Mouse (Mus musculus): Measurements from ENCODE around the gene Rsrc2.
"Not testable (repeated sequence)": the region's sequence is repeated elsewhere in the genome, so short reads cannot be mapped to it uniquely, and the experiment has no call there.

Rsrc2 gene

DNA sequence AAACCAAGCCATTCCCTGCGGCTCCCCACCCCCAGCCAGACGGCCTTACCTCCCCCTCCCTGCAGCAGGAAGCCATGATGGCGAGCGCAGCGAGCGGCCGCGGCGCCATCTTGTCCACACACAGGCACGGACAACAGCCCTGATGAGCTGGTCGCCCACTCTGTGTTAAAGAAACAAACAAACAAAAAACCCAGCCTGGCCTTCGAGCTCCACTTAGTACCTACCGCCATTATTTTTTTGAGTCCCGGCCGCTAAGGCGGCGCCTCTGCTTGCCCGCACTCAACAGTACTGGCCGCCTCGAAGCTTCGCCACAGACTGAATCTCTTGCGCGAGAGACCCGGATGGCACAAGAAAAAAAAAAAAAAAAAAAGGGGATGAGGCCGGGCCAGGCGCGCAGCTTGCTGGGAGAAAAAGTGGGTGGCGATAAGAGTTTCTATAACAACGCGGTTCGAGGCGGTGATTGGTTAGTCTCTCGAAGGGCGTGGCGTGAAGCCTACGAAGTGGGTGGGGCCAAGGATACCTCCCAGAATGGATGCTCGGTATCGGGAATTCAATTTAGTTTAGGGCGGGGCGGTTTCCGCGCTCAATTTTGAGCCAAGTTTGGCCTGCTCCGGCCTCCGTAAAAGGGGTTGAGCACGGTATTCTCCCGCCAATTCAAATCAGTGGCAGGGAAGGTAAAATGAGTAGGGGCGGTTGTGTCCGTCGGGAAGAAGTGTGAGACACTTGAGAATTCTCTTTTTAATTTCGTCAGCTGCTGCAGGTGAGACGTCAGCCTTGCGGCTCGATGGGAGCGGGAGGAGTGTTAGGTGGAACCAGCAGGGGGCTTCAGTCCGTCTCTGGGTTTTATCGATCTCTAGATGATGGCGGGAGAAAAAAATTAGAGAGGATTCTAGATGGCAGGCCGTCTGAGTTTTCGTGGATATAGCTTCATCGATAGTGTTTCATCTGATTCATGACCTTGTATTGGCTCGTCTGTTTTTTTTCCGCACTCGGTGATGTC, at the start of gene Rsrc2, which contains the start of gene Kntc1:
Gene Rsrc2, minus strand, starts transcription at position 350 of the 1,000 bp plus-strand sequence.
Gene Kntc1, plus strand, starts transcription at position 652 of the 1,000 bp plus-strand sequence.
- DNase-seq (ENCODE audit: low spot score in 2 of 2) = peak; percentile 98

DNA sequence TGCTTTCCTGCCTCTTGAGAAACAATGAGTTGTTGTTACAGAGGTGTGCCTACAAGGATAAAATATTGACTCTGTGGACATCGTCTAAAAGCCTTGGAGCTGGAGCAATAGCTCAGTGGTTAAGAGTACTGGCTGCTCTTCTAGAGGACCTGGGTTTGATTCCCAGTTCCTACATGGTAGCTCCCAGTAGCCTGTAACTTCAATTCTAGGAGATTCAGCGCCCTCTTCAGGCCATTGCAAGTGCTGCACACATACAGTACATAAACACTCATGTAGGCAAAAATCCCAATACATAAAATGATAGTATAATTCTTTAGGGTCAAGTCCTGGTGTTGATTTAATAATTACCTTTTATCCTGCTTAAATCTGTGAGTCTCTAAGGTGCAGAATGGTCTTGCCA, 43.9 kb upstream of the Rsrc2 start:
- DNase-seq (ENCODE audit: low spot score in 2 of 2) = no peak

DNA sequence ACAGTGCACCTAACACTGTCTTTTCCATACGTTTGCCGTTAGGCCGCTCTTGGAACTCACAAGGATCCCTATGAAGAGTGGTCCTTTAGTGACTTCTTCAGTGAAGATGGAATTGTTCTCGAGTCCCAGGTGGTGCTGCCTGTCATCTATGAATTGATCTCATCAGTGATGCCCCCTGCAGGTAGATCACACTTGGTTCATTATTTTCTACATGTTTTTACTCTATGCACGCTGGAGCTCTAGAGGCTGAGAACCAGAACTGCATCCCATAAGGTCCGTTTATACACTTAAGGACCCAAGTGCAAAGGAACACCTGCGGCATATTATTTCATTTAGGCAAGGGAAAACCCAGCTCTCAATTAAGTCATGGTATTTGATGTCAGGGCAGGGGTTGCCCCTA, 39.8 kb upstream of the Rsrc2 start:
- no peak for DNase-seq (ENCODE audit: low spot score in 2 of 2)

DNA sequence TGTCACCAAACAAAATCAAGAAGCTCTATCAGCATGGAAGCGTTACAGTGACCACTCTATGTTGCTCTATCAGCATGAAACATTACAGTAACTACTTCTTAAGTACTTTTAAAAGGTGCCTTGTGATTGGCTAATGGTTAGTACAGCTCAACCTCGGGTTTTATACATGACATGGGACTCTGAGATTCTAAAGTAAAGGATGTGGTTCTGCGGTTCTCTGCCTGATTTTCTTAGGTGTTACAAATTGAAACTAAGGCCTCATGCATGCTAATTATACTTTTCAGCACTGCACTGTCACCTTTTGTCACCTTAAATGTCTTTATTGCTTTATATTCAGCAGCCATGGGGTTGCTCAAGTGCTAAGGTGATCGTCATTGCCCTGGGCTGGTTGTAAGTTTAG, 32.6 kb upstream of the Rsrc2 start:
- DNase-seq (ENCODE audit: low spot score in 2 of 2) = no peak

DNA sequence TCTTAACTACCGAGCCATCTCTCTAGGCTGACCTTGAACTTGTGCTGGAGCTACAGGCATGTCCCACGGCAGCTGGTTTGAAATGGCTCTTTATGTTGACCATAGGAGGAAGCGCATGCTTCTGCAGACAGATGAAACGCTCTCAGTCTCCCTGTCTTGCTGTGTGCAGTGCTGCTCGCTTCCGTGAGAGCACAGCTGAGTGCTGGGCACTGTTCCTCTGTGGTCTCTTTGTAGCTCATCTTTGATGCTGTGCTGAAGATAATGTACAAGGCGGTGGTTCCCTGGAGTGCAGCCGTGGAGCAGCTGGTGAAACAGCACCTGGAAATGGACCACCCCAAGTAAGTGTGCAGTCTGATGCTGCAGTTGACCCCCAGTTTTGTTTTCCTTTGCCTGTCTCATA, 31.5 kb upstream of the Rsrc2 start:
- no peak for DNase-seq (ENCODE audit: low spot score in 2 of 2)

DNA sequence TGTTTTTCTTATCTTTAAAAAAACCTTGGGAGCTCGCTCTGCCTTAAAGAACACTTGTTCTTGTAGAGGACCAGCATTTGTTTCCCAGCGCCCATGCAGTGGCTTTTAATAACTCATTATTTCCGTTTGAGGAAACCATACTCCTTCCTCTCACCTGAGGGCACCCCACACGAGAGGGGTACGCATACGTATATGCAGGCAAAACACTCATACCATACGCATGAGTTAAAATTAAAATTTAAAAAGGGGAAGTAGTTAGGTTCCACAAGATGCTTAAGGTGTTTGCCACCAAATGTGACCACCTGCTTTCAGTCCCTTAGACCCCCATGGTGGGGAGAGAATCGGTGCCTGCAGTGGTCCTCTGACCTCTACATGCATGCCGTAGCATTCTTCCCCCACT, 24.2 kb upstream of the Rsrc2 start:
- DNase-seq (ENCODE audit: low spot score in 2 of 2) = no peak

DNA sequence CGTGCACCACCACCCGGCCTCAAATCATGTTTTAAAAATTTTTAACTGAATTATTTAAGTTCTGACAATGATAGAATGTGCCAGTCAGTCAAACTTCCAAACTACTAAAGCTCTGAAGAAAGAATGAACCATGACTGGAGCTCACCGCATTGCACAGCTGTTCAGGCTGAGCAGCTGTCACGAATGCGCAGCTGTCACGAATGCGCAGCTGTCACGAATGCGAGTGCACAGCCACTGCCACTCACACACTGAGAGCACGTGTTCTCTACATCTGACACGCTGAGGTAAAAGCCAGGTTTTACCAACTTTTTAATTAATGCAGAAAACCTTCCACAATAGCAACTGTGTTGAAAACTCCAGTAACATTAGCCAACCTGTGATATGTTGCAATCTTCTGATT, 17.2 kb upstream of the Rsrc2 start:
- not testable (repeated sequence) for DNase-seq (ENCODE audit: low spot score in 2 of 2)

DNA sequence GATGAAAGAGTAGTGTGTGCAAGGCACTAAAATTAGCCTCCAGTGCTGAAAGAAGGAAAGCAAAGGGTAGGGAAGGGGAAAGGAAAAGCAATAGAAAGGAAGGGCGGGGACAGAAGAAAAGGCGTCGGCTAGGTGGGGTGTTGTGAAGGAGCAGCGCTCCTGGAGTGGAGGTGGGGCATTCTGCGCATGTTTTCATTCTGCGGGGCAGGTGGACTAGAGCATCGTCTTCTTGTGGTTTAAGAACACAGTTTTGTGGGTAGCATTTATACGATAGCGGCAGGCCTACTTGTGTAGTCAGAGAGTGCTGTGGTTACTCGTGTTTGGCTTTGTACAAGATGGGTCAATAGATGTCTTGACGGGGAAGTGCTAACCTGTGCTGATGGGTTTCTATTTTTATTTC, 16.3 kb upstream of the Rsrc2 start:
- DNase-seq (ENCODE audit: low spot score in 2 of 2) = no peak

DNA sequence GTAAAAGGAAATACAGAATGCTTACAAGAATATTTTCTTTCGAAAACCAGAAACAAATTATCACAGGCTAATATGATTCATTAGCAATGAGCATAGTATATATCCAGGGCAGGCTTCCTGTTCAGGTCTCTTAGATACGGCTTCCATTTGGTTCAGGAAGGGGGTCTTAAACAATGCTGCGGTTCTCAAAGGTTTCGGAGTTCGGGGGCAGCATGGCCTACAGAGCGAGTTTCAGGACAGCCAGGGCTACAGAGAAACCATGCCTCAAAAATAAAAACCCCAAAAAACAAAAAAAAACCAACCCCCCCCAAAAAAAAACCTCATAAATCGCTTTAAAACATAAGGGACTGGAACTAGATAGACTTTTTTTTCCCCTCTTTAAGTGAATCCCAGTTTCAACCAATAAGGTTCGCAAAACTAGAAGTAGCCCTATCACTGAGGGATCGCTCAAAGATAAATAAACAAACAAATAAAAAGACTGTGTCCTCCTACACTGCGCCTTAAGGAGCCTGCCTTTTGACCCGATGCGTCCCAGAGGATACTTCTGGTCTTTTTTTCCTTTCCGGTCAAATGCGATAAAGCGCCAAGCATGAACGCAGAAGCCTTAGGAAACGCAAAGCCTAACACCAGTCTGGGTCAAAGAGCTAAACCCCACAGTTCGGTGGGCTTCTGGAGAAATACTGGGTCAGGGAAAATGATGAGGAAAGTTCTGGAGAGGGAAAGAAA, 712 bp downstream of the Rsrc2 start:
- DNase-seq (ENCODE audit: low spot score in 2 of 2) = no peak

DNA sequence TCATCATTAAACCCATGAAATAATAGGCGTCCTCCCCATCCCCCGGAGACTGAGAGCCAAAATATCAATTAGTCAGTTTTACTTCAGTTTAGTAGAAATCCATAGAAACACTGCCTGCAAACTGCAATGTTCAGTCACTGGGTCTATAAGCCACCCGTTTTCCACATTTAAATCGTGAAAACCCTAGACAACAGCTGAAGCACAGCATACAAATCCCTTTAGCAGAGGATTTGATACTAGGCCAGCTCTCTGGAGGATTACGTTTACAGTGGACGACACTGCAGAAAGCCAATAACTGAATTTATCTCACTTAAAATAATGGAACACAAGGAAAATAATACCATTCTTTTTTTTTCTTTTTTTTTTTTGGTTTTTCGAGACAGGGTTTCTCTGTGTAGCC, 1.6 kb downstream of the Rsrc2 start:
- DNase-seq (ENCODE audit: low spot score in 2 of 2) = no peak

DNA sequence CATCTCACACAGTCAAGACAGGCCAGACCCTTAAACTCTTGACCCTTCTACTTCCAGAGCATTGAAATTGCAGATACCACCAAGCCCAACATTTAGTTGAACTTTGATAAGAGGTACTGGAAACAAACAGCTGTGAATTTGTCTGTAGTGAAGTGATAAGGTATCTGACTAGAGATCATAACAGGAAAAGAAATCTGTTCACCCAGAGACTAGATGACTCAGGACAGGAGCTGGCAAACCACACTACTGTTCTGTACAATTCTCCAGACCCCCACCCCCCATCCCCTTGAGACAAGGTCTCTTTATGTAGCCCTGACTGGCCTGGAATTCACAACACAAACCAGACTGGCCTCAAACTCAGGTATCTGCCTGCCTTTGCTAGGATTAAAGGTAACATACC, 3.0 kb downstream of the Rsrc2 start:
- no peak for DNase-seq (ENCODE audit: low spot score in 2 of 2)

DNA sequence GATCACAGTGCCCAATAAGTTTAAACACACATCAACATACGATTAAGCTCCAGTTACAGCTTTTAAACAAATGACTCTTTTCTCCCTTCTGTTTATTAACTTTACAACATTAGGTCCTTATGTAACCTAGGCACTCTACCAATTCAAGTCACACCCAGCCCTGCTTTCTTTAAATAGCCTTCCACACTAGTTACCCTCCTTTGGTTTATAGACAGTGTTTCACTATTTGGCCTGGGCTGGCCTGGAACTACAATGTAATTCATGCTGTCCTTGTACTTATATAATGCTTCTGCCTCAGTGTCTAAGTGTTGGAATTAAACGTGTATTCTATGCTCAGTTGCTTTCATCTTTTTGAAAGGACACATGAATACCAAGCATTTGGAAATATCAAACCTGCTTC, 4.9 kb downstream of the Rsrc2 start:
- no peak for DNase-seq (ENCODE audit: low spot score in 2 of 2)

DNA sequence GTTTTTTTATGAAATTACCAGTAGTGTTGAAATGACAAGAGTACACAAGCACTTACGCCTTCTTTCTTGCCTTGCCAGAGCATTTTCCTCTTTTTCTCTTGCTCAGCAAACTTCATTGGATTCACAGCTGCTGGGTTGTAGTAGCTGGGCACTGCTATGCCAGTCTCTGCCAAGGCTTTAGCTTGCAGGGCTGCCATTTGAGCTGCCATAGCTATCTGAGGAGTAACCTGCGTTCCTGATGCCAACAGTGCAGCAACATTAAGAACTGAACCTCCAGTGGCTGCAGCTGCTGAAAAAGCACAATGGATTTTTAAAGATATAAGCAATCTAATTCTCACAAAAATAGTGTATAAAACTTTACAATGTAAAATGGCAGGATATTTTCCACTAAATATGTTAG, 18.2 kb downstream of the Rsrc2 start:
- DNase-seq (ENCODE audit: low spot score in 2 of 2) = no peak

DNA sequence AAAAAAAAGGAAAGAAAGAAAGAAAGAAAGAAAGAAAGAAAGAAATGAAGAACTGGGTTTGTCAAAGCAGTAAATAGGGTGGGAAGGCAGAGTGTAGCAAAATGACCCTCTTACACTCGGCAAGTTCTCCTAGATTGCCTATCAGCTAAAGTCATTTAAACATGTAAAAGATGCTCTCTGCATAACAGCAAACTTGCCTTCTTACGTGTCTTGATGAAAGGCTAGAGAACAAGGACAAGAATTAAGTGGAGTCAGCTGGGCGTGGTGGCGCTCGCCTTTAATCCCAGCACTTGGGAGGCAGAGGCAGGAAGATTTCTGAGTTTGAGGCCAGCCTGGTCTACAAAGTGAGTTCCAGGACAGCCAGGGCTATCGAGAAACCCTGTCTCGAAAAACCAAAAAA, 25.4 kb downstream of the Rsrc2 start:
- not testable (repeated sequence) for DNase-seq (ENCODE audit: low spot score in 2 of 2)

DNA sequence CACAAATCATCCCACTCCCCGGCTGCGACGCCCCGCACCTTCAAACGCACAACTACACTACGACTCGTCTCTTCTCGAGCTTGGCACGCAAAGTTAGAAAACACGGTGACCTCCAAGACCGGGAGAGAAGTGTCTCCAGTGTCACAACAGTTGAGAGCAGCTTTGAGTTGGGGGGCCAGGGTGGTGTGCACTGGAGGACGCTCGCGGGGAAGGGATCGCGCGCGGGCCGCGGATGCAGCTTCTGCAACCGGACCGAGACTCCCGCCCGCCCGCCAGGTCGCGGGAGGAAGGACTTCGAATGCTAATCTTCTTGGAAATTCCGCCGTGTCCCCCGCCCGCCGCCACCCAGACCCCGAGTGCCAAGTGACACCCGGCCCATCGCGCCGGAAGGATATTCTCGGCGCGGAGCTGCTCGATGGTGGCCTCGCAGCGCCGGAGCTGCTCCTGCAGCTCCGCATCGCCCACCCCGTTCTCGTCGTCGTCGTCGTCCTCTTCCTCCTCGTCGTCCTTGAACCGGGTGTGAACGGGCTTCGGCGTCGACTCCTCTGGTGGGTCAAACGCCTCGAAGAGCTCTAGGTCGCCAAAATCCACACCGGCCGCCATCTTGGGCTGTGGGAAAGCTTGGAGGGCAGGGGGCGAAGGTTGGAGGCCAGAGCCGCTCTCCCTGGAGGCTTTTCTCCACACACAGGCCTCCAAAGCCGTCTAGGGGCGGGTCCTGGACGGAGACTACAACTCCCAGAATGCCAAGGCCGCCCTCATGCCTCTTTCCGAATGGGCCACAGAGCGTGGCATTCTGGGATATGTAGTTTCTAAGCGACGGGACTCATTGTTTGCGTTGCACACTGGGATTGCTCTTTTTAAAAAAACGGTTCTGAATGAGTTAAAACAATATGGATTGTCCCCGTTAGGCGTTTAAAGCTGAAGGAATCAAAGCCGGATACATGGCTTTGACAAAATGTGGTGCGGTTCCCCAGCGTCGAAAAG, 28.6 kb downstream of the Rsrc2 start, which contains the start of gene Zcchc8:
Gene Zcchc8, minus strand, starts transcription at position 773 of the 984 bp plus-strand sequence.
- peak; percentile 87 to 96 for DNase-seq (ENCODE audit: low spot score in 2 of 2)

DNA sequence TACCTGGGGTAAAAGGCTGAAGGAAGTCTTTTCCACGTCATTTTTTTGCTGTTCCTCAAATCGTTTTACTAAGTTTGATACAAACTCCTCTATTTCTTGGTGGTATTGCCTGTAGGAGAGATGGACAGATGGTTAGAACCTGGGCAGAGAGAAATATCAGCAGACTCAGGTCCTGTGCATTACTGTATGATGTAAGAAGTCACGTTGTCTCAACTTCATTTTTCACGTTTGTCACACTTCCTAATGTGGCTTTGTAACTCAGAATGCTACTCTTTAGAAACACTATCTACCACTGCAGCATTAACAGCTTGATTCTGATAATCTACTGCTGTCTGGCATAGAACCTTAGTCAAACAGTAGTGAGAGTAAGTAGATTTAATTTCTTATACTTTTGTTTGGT, 34.6 kb downstream of the Rsrc2 start:
- DNase-seq (ENCODE audit: low spot score in 2 of 2) = no peak

DNA sequence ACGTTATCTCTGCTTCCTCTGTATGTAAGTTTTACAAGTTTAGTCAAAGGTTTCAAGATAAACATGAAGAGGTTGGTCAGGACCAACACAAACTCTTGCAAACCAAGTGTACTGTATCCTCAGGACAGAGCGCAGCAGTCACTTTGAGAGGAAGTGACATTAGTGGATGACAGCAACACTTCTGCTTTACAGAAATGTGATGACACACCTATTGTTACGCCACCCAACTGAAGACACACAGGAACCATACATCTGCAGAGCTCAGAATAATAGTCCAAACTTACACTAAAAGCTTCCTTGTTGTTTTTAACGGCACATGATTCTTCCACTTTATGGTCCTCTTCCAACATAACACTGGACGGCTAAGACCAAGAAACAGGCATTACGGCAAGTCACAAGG, 35.4 kb downstream of the Rsrc2 start:
- no peak for DNase-seq (ENCODE audit: low spot score in 2 of 2)

DNA sequence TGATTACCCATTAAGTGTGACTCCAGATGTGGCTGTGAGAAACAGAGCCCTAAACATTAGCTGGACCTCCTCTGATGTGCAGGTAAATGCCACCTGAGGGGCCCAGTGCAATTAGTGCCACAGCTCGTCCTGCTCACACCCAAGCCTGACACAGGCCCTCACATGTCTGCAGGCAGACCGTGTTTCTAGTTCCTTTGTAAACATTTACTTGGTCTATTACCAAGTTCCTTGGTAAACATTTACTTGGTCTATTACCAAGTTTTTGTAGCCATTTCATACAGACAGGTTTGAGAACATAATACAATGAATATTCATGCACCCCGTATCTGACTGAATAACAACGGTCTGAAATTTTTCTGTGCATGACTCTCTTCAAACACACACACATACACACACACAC, 39.6 kb downstream of the Rsrc2 start:
- DNase-seq (ENCODE audit: low spot score in 2 of 2) = no peak

DNA sequence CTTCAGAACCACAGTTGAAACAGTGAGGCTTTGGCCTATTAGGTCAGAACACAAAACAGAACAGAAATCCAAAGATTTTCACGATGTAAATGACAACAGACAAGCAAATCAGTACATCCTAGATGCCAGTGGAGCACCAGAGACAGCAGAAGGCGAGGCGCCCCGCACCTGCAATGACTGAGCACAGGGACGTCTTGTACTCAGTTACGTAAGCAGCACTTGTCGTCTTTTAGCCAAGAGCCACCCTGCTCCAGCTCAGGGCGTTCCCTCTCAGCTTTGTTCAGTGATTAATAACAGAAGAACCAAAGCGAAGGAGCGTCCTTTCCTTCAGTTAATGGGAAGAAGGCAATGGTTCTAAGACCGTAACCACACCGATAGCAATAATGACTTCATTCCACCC, 40.6 kb downstream of the Rsrc2 start:
- no peak for DNase-seq (ENCODE audit: low spot score in 2 of 2)

DNA sequence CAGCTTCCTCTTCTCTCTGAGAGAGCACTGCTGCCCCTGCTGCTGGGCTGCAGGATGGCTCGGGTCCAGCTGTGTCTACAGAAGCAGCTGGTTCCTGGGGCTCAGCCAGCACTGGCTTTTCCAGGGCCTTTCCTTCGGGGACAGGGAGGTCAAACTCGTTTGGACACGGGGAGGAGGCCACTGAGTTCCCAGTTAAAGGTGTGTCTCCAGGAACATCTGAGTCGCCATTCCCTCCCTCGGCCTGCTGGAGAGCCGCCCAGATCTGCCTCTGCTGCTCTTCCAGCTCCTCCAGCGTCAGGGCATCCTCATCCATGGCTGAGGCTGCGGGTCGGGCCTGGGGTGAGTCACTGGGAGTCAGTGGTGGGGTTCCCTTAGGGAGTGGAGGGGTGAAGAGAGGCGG, 48.6 kb downstream of the Rsrc2 start:
- peak; percentile 11 to 13 for DNase-seq (ENCODE audit: low spot score in 2 of 2)

DNA sequence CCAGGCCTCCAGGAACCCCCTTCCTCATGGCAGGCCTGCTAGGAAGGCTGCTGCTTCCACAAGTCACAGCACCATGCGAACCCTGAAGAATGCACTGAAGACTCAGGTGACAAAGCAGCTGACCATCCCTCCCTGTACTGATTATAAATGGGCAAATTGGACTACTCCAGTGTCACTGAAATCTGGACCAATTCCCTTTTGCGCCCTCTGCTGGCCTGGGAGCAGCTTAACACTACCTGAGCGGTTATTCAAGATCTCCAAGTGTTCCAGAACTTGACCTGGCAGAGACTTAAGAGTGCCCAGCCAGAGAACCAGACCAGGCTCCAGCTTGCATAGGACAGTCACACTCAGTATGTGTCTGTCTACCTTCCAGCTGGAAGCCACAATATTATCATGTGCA, 50.0 kb downstream of the Rsrc2 start:
- peak; percentile 19 to 50 for DNase-seq (ENCODE audit: low spot score in 2 of 2)

DNA sequence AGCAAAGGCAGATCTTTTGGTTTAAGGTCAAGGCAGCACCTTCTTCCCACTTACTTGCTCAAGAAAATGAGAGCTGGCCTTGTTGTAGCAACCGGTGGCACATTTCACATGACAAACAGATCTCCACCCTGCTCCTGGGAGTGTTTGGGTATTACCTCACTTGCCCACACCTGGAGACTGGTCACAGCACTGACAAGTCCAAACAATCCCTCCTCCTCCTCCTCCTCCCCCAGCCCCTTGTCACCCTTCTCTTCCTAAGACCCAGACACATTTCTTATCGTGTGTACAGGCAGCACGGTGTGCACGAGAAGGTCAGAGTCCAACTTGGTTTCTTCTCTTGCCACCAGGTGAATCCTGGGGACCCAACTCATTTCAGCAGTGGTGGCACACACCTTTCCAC, 52.3 kb downstream of the Rsrc2 start:
- DNase-seq (ENCODE audit: low spot score in 2 of 2) = no peak

Measured in frontal cortex, postnatal 25 days (tissue).